Mouse (Mus musculus) midbrain, embryonic 14.5 days (tissue): ENCODE measurements around the gene Dip2b. TPM values are rescaled to one million over a fixed set of nuclear protein-coding genes. Genes with fewer than 3 reads are reported as not detected.
A peak's percentile ranks its signal among the peaks of the same experiment; 100 is the strongest.

Experiments used
- ATAC-seq: fragments of 200-750 bp; cut with Nextera tagmentation; 2 replicates; pipeline ENCODE4 v1.8.0; 2017; ENCODE audit warnings: moderate number of reproducible peaks, moderate library complexity; ENCODE audit not compliant: low FRiP score, low TSS enrichment
- DNase-seq: peaks from one replicate; pipeline ENCODE4 v3.0.0-alpha.2; 2015
- H3K27ac ChIP-seq: fragments of 300-500 bp; sonication (generic); replicated peaks from 2 replicates; pipeline ENCODE4 v1.5.1; 2014; ENCODE audit warnings: mild to moderate bottlenecking, low read depth, low read length, moderate library complexity
- H3K27me3 ChIP-seq: fragments of 300-500 bp; sonication (generic); 2 replicates; pipeline ENCODE4 v1.6.1; 2014; ENCODE audit warnings: low read length, control low read depth, mixed read lengths; ENCODE audit not compliant: control insufficient read depth, insufficient read depth
- H3K36me3 ChIP-seq: fragments of 300-500 bp; sonication (generic); 2 replicates; pipeline ENCODE4 v1.6.1; 2014; ENCODE audit warnings: low read length, control low read depth; ENCODE audit not compliant: control insufficient read depth, insufficient read depth
- H3K4me1 ChIP-seq: fragments of 300-500 bp; sonication (generic); 2 replicates; pipeline ENCODE4 v1.6.1; 2014; ENCODE audit warnings: mild to moderate bottlenecking, antibody characterized with exemption, low read length, control low read depth; ENCODE audit not compliant: control insufficient read depth, insufficient read depth
- H3K4me2 ChIP-seq: fragments of 300-500 bp; sonication (generic); 2 replicates; pipeline ENCODE4 v1.6.1; 2014; ENCODE audit warnings: mild to moderate bottlenecking, low read length, moderate library complexity
- H3K4me3 ChIP-seq: fragments of 300-500 bp; sonication (generic); replicated peaks from 2 replicates; pipeline ENCODE4 v1.5.1; 2014; ENCODE audit warnings: low read depth, low read length
- H3K9ac ChIP-seq: fragments of 300-500 bp; sonication (generic); replicated peaks from 2 replicates; pipeline ENCODE4 v1.6.1; 2014; ENCODE audit warnings: mild to moderate bottlenecking, low read length, moderate library complexity
- H3K9me3 ChIP-seq: fragments of 300-500 bp; sonication (generic); 2 replicates; pipeline ENCODE4 v1.6.1; 2016; ENCODE audit warnings: low read length, control low read depth, mixed read lengths; ENCODE audit not compliant: control insufficient read depth
- WGBS: fragments of 180-500 bp; shearing (Covaris S2); extraction: QIAGEN DNeasy Blood & Tissue Kit; methylation state at CpG from one replicate; pipeline ENCODE4 v1.1.7; 2014; 5-methylcytosine and 5-hydroxymethylcytosine counted together
- polyA plus RNA-seq: library from polyadenylated mRNA; unstranded; fragments of >200 nt; fragmentation: Nextera tagmentation; extraction: Ambion mirVana; gene quantifications from 2 replicates; pipeline ENCODE4 v1.2.1, GENCODE M21; 2014

Dip2b gene
- polyA plus RNA-seq, 1 experiment from 2014 or later = 31.1 TPM

DNA sequence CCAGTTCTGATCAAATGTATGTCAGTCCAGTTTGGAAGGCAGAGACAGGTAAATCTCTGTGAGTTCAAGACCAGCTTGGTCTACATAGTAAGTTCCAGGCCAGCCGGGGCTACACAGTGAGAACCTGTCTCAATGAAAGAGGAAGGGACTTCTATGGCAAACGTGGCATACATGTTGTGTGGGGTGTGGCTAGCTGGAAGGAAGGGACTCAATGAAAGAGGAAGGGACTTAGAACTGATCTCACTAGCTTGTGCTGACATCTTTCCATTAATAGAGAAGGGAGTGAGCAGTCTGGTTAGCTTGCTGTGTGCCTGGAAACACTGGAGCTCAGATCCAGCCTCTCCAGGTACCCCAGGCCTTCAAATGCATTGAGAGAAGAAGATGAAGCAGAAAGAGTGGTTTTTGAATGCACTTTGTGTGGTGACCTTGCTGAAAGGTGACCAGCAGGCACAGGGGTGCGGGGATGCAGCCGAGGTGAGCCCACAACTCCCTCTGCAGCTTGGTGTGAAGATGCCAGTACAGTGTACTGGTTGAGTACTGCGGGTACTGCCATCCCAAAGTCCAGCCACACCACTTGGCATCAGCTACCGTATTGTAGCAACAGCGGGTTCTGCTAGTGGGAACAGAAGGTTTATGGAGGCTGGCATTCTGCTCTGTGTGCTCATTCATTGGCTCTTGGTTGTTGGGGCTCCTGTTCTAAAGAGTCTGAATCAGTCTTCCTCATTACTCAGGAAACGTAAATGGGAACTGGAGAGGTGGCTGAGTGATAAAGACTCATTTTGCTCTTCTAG, 148.6 kb downstream of the Dip2b start:
- no peaks in the 10 kb centered on the region for H3K4me1 ChIP-seq

DNA sequence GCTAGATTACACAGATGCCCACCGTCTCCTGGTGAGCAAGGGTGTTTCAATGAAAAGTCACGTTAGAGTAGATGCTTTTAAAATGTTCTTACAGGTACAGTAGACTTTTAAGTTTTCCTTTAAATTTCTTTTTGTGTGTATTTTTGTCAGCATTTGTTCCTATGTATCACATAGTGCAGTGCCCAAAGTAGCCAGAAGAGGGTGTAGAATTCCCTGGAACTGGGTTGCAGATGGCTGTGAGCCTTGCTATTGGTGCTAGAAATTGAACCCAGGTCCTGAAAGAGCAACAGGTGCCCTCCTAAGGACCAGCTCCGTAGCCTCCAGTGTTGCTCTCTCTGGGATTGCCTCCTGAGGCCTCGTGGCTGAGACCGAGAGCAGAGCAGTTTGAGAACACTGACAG, 150.1 kb downstream of the Dip2b start:
- Histone ChIP-seq H3K4me2 (no peak overlapping the region), H3K36me3 (peaks cover 95% of the 10 kb centered on the region), H3K9ac (no peak overlapping the region), H3K27ac (no peak overlapping the region), H3K4me1 (no peaks in the 10 kb centered on the region), H3K9me3 (no peaks in the 10 kb centered on the region), H3K4me3 (no peak overlapping the region), H3K27me3 (no peaks in the 10 kb centered on the region)
- no peak for ATAC-seq
- WGBS = 91% methylated on average over 5 of the region's 5 CpGs
- peak; percentile 27 for DNase-seq

More for the DNA sequence above, 148.6 kb downstream of the Dip2b start:
- DNase-seq (no peak), ATAC-seq (no peak)
- Histone ChIP-seq H3K36me3 (peaks cover 94% of the 10 kb centered on the region), H3K27me3 (no peaks in the 10 kb centered on the region), H3K4me2 (no peak overlapping the region), H3K9me3 (no peaks in the 10 kb centered on the region), H3K27ac (no peak overlapping the region), H3K9ac (no peak overlapping the region), H3K4me3 (no peak overlapping the region)
- 94% methylated on average over 8 of the region's 8 CpGs for WGBS

DNA sequence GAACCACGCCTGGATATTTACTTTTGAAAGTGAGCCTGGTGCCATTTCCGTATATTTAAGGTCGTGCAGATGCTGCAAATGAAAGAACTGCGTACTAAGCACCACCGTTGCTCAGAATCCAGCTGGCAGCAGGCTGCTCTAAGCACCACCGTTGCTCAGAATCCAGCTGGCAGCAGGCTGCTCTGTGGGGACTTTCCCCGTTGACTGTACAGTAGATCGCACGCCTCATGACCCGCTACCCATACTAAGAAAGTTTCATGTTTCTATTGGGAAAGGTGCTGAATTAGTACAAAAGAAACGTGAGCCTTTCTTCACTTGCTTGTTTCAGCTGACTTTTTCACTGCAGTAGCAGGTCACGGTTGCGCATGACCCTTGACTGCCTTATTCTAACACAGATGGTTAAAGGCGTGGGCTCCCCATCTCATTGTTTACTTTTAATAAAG, 150.5 kb downstream of the Dip2b start:
- Histone ChIP-seq H3K27ac (no peak overlapping the region), H3K4me1 (no peaks in the 10 kb centered on the region), H3K9ac (no peak overlapping the region), H3K4me2 (no peak overlapping the region), H3K4me3 (no peak overlapping the region), H3K27me3 (no peaks in the 10 kb centered on the region), H3K9me3 (no peaks in the 10 kb centered on the region), H3K36me3 (peaks cover 95% of the 10 kb centered on the region)
- ATAC-seq (no peak), DNase-seq (no peak)
- WGBS = 90% methylated on average over 14 of the region's 14 CpGs

DNA sequence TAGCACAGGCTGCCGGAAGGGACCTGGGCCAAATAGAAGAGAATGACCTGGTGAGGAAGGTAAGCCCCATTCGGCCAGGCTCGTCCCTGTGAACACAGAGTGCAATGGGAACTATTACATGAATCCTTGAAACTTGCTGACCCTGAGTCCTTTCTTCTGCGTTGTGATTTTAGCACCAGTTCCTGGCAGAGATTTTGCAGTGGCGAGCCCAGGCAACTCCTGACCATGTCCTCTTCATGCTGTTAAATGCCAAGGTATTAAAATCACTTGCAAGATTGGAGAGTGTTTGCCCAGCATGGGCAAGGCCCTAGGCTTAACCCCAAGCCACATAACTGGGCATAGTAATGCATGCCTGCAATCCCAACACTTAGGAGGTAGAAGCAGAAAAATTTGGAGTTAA, 151.6 kb downstream of the Dip2b start:
- 97% methylated on average over 5 of the region's 5 CpGs for WGBS
- ATAC-seq (no peak), DNase-seq (no peak)
- peaks cover 95% of the 10 kb centered on the region for H3K36me3 ChIP-seq
- H3K27ac ChIP-seq = no peak overlapping the region
- no peak overlapping the region for H3K9ac ChIP-seq
- no peaks in the 10 kb centered on the region for H3K4me1 ChIP-seq
- H3K4me2 ChIP-seq = no peak overlapping the region
- H3K4me3 ChIP-seq = no peak overlapping the region
- no peaks in the 10 kb centered on the region for H3K27me3 ChIP-seq
- H3K9me3 ChIP-seq = no peaks in the 10 kb centered on the region

DNA sequence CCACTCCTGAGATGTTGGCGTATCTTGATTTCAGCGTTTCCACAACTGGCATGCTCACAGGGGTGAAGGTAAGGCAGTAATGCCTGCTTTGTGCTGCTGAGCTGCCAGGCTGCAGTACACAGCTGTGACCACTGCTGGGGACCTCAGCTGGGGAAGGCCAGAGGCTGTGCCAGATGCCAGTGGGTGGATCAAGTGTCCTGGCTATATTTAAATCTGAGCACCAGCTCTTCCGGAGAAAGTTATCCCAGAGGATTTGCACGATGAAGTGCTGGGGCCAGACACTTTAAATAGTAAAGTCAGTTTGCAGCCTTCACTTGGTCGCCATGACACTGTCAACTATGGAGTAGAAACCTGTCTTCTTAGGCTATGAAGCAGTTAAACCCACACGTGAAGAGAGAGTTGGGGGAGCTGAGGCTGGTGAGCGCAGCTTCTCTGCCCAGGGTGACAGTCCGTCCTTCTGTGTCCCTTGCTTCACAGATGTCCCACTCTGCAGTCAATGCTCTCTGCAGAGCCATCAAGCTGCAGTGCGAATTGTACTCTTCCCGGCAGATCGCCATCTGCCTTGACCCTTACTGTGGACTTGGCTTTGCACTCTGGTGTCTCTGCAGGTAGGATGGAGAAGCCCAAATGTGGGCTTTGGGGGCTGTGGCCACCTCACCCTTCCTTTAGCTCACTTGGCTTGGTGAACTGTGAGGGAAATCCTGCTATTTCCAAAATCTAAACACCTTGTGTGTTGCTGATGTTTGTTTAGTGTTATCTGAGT, 160.7 kb downstream of the Dip2b start:
- no peak for ATAC-seq
- Histone ChIP-seq H3K27ac (no peak overlapping the region), H3K9me3 (no peaks in the 10 kb centered on the region), H3K4me3 (no peak overlapping the region), H3K36me3 (peaks cover 91% of the 10 kb centered on the region), H3K9ac (no peak overlapping the region), H3K4me2 (no peak overlapping the region), H3K27me3 (no peaks in the 10 kb centered on the region), H3K4me1 (no peaks in the 10 kb centered on the region)
- WGBS = 92% methylated on average over 11 of the region's 11 CpGs
- DNase-seq = no peak

DNA sequence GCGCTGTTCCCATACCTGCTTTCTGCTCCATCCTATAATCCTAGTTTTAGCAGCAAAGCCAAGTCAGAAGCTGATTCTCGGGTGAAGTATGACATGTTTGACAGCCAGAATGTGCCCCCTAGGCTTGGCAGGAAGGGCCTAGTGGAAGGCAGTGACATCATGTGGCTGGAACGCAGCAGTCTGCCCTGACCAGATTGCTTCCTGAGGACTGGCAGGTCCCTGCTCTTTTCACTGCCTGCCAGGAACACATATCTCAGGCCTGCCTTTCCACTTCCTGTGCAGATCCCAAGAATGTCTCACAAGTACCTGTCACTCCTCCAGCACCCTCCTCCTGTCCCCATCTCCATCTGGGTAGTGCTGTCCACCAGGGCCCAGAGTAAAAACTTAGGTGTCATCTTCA, 161.3 kb downstream of the Dip2b start:
- Histone ChIP-seq H3K4me3 (no peak overlapping the region), H3K4me2 (no peak overlapping the region), H3K27me3 (no peaks in the 10 kb centered on the region), H3K36me3 (peaks cover 91% of the 10 kb centered on the region), H3K27ac (no peak overlapping the region), H3K9ac (no peak overlapping the region), H3K9me3 (no peaks in the 10 kb centered on the region), H3K4me1 (no peaks in the 10 kb centered on the region)
- ATAC-seq (no peak), DNase-seq (no peak)
- WGBS = 87% methylated on average over 3 of the region's 3 CpGs

DNA sequence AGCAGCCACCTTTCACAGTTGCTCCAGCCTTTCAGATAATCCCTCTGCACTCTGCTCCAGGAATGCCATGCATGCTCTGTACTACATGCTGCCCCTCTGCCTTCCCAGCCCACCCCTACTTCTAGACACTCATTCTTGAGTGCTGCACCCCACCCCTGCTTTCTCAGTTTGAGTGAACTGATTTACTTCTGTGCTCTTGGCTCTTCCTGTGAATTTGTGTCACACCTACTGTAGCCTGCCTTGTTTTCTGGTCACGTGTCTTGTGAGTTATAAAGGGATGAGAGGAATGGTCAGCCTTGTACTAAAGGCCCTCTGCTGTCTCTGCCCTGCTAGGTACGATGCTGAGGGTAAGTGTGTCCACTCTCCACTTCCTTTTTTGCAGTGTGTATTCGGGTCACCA, 163.3 kb downstream of the Dip2b start:
- Histone ChIP-seq H3K27ac (no peak overlapping the region), H3K4me1 (no peaks in the 10 kb centered on the region), H3K9ac (no peak overlapping the region), H3K4me3 (no peak overlapping the region), H3K9me3 (no peaks in the 10 kb centered on the region), H3K36me3 (peaks cover 91% of the 10 kb centered on the region), H3K4me2 (no peak overlapping the region), H3K27me3 (no peaks in the 10 kb centered on the region)
- 92% methylated on average over 3 of the region's 3 CpGs for WGBS
- no peak for ATAC-seq
- no peak for DNase-seq

DNA sequence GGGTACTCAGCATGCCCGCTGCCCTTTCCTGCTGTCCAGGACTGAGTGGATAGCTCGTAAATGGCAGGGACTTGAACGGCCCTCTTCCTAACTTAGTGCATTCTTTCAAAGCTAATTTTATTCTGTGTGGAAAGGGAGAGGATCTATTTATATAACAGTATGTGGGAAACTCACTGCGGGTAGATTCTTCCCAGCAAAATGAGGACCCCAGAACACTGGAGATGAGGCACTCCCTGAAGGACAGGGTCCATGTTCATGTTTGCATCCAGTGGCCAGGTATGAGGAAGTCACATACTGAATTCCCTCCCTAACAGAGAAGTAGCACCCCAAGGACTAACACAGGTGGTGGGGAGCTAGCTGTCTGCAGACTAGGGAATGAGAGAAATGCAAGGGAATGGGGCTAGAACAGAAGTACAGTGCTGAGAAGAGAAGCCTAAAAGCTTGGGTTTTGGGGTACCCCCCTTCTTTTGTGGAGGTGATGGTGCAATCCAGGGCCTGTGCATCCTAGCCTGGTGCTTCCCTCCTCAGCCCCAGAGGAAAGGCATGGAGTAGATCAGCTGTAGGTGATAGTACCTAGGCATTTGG, 164.1 kb downstream of the Dip2b start:
- H3K27me3 ChIP-seq = no peaks in the 10 kb centered on the region
- DNase-seq = no peak
- H3K4me1 ChIP-seq = no peaks in the 10 kb centered on the region
- no peak overlapping the region for H3K4me2 ChIP-seq
- no peak overlapping the region for H3K4me3 ChIP-seq
- no peaks in the 10 kb centered on the region for H3K9me3 ChIP-seq
- H3K36me3 ChIP-seq = peaks cover 91% of the 10 kb centered on the region
- H3K9ac ChIP-seq = no peak overlapping the region
- WGBS = 94% methylated on average over 4 of the region's 4 CpGs
- no peak for ATAC-seq
- no peak overlapping the region for H3K27ac ChIP-seq
